7 mouse cellular contexts compared by ENCODE assay signal in genomic region chr2:21917804-21918690, GRCm38 (mm10).
A peak's percentile ranks its signal among the peaks of the same experiment; 100 is the strongest.
DNase-seq lines count a peak whose midpoint lies in the region; ATAC-seq lines count a peak whose summit lies in the region.

No protein-coding gene starts in this region.

- DNase-seq in ZHBTc4 (ENCODE audit: low read depth, low spot score): peak; percentile 73
- DNase-seq in cerebellum, adult 9-11 months: peak; percentile 94
- peak; percentile 83 to 91 for DNase-seq in frontal cortex, postnatal 14 days (ENCODE audit: low spot score in 2 of 2)
- DNase-seq in left cerebral cortex, adult 9 months (ENCODE audit: low spot score in 2 of 2): peak; percentile 83 to 91
- peak; percentile 27 for DNase-seq in testis, postnatal 14 days (ENCODE audit: low spot score)

- H3K9ac ChIP-seq in hindbrain, embryonic 13.5 days: peak overlapping the region; percentile 75
- H3K9ac ChIP-seq in midbrain, embryonic 15.5 days: peak overlapping the region; percentile 65

- peak overlapping the region; percentile 41 for H3K4me3 ChIP-seq in hindbrain, embryonic 13.5 days
- H3K4me3 ChIP-seq in midbrain, embryonic 15.5 days: peak overlapping the region; percentile 44

- peak overlapping the region; percentile 64 for H3K4me2 ChIP-seq in hindbrain, embryonic 13.5 days
- H3K4me2 ChIP-seq in midbrain, embryonic 15.5 days: peak overlapping the region; percentile 73

- H3K9me3 ChIP-seq in hindbrain, embryonic 13.5 days: no peaks in the 10 kb centered on the region
- no peaks in the 10 kb centered on the region for H3K9me3 ChIP-seq in midbrain, embryonic 15.5 days

- 7% methylated on average over 16 of the region's 16 CpGs for WGBS in hindbrain, embryonic 13.5 days
- WGBS in midbrain, embryonic 15.5 days: 6% methylated on average over 16 of the region's 16 CpGs

- H3K36me3 ChIP-seq in hindbrain, embryonic 13.5 days: no peaks in the 10 kb centered on the region
- H3K36me3 ChIP-seq in midbrain, embryonic 15.5 days (replicated peaks): no peaks in the 10 kb centered on the region

- ATAC-seq in hindbrain, embryonic 13.5 days (ENCODE audit: low FRiP score): peak; percentile 95
- ATAC-seq in midbrain, embryonic 15.5 days (replicated peaks): peak; percentile 95

- peaks cover 18% of the 10 kb centered on the region for H3K4me1 ChIP-seq in hindbrain, embryonic 13.5 days (replicated peaks)
- H3K4me1 ChIP-seq in midbrain, embryonic 15.5 days: peaks cover 20% of the 10 kb centered on the region

- peak overlapping the region; percentile 99 for H3K27ac ChIP-seq in hindbrain, embryonic 13.5 days
- peak overlapping the region; percentile 100 for H3K27ac ChIP-seq in midbrain, embryonic 15.5 days

- H3K27me3 ChIP-seq in hindbrain, embryonic 13.5 days: no peaks in the 10 kb centered on the region
- H3K27me3 ChIP-seq in midbrain, embryonic 15.5 days (replicated peaks): no peaks in the 10 kb centered on the region

Comparison
In these comparisons a context has a peak if more than half of its experiments do, and no peak if none do; other contexts are left out.
1. Peak in every context shown above with its lines: DNase-seq, ATAC-seq, H3K4me3 ChIP-seq and H3K27ac ChIP-seq.
2. DNase-seq: peak in every context shown above with its lines; median percentile 94 in cerebellum, adult 9-11 months; 87 in frontal cortex, postnatal 14 days; 87 in left cerebral cortex, adult 9 months; 73 in ZHBTc4; 27 in testis, postnatal 14 days.